Mouse (Mus musculus) small intestine, adult 2 months (tissue): ENCODE data around the gene Cbl.

Experiments used
- CTCF ChIP-seq: fragments of 200-500 bp; IDR thresholded peaks from 2 replicates; pipeline ENCODE4 v1.5.1; 2012; ENCODE audit warnings: low read depth, mild to moderate bottlenecking, control low read depth, inconsistent platforms, low read length, moderate library complexity, mixed read lengths; ENCODE audit not compliant: insufficient replicate concordance, insufficient read length; ENCODE audit errors: extremely low read depth
- POLR2A ChIP-seq: fragments of 200-500 bp; IDR thresholded peaks from 2 replicates; pipeline ENCODE4 v1.6.1; 2012; ENCODE audit warnings: low read depth, mild to moderate bottlenecking, control low read depth, inconsistent platforms, low read length, moderate library complexity

- TF ChIP-seq POLR2A, result no peak
- TF ChIP-seq CTCF, result no peak
Measured at GRCm38 (mm10) chr9:44225993-44226392, 7.9 kb downstream of the Cbl start.
